Mouse (Mus musculus): ENCODE data around the gene Mzt1. TPM values are rescaled to one million over a fixed set of nuclear protein-coding genes. Genes with fewer than 3 reads are reported as not detected.

Mzt1 gene
- 5.7 TPM for polyA plus RNA-seq (2015; fragmentation: Illumina TruSeq; extraction: RNeasy Lipid Tissue Mini Kit (QIAGEN cat#74804); ENCODE audit: insufficient read depth, low read depth, low replicate concordance)

GRCm38 (mm10) chr14:99046031-99046781 lies at the start of gene Mzt1, which contains the start of gene Bora:
TSS of gene Mzt1 (minus strand) at chr14:99046134.
TSS of gene Bora (plus strand) at chr14:99046222.

GRCm38 (mm10) chr14:98994218-98994617 lies 51.7 kb downstream of the Mzt1 start, which contains the start of gene Rpl36a-ps1:
TSS of gene Rpl36a-ps1 (minus strand) at chr14:98994318.

Other genes starting within 250 kb of the Mzt1 start
- gene Rpl36a-ps1, start 51.8 kb downstream of the Mzt1 start, polyA plus RNA-seq (2015; fragmentation: Illumina TruSeq; extraction: RNeasy Lipid Tissue Mini Kit (QIAGEN cat#74804); ENCODE audit: insufficient read depth, low read depth, low replicate concordance): 24.2 TPM
- gene Bora, start 88 bp upstream of the Mzt1 start, polyA plus RNA-seq (2015; fragmentation: Illumina TruSeq; extraction: RNeasy Lipid Tissue Mini Kit (QIAGEN cat#74804); ENCODE audit: insufficient read depth, low read depth, low replicate concordance): 0.68 TPM
- gene Pibf1, start 53.3 kb upstream of the Mzt1 start, polyA plus RNA-seq (2015; fragmentation: Illumina TruSeq; extraction: RNeasy Lipid Tissue Mini Kit (QIAGEN cat#74804); ENCODE audit: insufficient read depth, low read depth, low replicate concordance): 1.9 TPM
- 3.5 TPM for gene Dis3, start 53.6 kb upstream of the Mzt1 start, polyA plus RNA-seq (2015; fragmentation: Illumina TruSeq; extraction: RNeasy Lipid Tissue Mini Kit (QIAGEN cat#74804); ENCODE audit: insufficient read depth, low read depth, low replicate concordance)

Measured in pancreas, adult 10 weeks (tissue).